Mouse (Mus musculus): ENCODE data around the gene Tk1.
A peak's percentile ranks its signal among the peaks of the same experiment; 100 is the strongest.
"Not testable (repeated sequence)": the region's sequence is repeated elsewhere in the genome, so short reads cannot be mapped to it uniquely, and the experiment has no call there.

Gene Tk1

DNA sequence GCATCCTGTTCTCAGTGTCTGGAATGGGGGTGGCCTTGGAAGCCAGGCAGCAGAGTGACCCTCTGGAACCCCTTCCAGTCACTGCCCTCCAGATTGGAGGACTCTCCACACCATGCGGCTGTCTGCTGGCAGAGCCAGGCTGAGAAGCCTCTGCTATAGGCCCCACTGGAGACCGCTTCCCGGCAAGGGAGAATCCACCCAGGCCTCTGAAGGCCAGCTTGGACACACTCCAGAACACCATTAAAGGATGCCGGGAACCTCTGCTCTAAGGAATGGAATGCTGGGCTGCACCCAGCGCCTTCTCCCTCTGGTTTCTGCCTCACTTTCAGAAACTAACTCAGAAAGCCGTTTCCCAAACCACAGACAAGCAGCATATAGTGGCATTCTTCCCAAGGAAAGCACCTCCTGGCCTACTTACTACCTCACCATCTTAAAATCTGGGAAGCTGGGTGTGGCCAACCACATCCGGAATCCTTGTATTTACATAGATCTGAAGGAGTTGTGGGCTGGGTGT is 3.1 kb downstream of the Tk1 start:
- DNase-seq (ENCODE audit: low spot score in 2 of 2) = no peak

DNA sequence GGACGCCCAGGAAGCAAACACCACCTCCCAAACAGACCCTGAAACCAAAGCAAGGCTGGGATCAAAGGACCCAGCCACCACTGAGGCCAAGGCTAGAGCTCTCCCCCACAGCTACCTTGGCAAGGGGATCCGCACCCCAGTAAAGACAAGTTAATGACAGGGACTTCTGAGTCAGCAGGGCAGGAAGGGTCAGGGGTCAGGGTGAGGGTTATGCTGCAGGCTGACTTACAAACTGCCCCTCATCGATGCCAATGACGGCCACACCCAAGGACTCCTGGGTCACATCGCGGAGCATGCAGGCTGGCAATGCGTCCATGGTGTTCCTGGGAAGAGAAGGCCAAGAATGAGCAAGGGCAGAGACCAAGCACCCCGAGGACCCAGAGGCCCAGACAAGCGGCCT is 4.0 kb downstream of the Tk1 start:
- no peak for DNase-seq (ENCODE audit: low spot score in 2 of 2)

DNA sequence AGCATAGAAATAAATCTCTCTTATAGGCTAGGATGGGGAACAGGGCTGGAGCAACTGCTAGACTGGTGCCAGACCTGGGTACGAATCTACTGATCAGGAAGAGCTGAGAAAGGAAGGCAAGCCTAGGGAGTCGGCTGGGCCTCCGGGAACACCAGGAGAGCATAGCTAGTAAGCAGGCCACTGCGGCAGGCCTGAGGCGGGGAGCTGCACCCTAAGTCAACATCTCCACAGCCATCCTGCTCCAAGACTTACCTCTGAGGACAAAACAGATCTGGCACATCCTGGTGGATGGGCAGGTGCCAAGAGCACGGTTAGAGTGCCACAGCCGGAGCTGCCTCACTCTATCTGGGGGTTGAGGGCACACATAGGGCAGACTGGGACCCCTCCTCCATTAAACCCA is 5.7 kb downstream of the Tk1 start:
- no peak for DNase-seq (ENCODE audit: low spot score in 2 of 2)

DNA sequence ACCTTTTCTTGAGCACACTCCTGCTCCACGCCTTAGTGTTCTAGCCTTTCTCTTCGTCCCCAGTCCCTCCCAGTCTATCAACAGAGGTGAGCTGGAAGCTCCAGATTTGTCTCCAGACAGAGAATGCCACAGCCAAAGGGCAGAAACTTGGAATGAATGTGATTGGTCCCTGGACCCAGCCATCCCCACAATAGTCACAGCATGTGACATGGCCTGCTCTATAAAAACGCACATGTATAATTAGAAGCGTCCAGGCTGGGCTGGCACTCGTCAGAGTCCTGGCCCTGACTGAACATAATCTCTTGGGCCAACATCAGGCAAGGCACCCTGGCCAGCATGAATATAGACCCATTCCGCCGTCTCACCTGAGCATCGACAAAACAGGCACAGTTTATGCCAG is 6.8 kb downstream of the Tk1 start:
- DNase-seq (ENCODE audit: low spot score in 2 of 2) = no peak

DNA sequence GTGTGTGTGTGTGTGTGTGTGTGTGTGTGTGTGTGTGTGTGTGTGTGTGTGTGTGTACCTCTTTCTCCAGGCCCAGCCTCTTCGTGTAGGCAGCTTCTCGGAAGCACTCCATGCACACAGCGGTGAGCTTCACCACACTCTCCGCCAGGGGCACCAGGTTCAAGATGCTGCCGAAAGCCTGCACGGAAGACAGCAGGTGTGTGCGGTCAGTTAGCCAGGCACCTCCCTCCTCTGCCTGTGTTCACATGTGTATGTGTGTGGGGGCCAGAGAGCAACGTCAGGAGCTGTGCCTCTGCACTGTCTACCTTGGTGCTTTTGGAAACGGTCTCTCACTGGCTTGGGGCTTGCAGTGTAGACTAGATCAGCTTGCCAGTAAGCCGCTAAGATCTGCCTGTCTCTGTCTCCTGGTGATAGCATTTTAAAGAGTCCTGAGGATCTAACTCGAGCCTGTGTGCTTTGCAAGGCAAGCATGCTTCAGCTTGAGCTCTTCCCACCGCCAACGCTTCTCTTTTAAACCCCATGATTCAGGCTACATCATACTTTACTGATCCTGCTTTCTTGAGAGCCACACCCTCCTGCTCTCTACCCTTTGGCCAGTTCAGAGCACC is 9.4 kb downstream of the Tk1 start:
- DNase-seq (ENCODE audit: low spot score in 2 of 2) = no peak

DNA sequence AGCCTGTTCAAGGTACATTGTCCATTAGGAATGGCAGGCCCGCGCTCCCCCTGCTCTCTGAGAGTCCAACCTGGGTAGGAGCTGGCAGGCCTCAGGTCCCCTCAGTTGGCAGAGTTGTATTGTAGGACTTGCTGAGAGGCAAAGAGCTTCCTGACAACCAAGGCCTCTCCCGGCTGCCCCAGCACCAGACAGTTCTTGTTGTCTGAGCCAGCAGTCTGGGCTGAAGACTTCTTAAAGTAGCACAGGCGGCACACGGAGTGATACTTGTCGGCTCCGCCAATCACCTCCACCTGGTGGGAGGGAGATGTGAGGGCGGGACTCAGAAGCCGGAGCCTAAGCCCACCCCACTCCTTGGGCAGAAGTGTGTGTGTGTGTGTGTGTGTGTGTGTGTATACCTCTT is 10.0 kb downstream of the Tk1 start:
- not testable (repeated sequence) for DNase-seq (ENCODE audit: low spot score in 2 of 2)

DNA sequence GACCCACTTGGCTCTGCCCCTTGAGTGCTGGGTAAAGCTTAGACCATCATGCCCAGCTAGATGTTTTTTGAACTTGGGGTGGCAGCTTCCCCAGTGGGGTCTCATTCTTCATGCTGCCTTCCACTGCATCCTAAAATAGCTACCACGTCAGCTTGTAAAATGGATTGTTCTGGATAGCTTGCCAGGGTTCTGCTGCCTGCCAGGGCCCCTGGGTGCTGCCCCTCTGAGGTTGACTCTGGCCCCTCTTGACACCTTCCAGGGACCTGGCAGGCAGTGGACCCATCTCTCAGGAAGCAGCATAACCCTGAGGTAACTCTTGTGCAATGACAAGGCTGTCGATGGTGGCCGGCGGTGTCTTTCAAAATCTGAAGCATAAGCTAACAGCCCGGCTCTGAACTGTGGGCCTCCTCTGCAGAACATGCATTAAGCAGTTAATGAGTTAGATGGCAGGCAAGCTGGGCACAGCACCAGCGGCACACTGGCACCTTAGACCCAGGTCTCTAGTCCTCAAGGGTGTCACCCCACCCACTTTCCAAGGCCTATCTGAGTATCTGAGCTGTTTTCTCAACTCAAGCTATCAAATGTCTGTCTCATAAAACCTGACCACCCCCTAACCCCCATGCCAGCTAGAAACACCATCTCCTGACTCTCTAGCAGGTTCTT is 11.1 kb downstream of the Tk1 start:
- DNase-seq (ENCODE audit: low spot score in 2 of 2) = no peak

DNA sequence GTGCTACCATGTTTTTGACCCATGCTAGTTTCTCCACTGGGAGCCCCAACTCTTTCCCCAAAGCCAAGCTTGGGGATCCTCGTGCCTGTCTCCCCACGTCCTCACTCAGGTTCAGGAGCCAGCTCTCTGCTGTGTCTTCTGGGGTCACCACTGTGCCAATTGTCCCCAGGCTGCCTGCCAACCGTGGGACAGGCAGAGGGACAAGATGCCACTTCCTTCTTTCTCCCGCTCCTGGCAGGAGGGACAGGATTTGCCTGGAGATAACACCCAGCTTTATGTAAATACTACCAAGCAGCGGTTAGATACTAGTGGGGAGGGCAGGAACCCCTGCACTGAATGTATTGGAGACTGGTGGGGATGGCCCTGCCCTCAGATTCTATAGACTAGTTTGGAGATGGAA is 12.0 kb downstream of the Tk1 start:
- no peak for DNase-seq (ENCODE audit: low spot score in 2 of 2)

DNA sequence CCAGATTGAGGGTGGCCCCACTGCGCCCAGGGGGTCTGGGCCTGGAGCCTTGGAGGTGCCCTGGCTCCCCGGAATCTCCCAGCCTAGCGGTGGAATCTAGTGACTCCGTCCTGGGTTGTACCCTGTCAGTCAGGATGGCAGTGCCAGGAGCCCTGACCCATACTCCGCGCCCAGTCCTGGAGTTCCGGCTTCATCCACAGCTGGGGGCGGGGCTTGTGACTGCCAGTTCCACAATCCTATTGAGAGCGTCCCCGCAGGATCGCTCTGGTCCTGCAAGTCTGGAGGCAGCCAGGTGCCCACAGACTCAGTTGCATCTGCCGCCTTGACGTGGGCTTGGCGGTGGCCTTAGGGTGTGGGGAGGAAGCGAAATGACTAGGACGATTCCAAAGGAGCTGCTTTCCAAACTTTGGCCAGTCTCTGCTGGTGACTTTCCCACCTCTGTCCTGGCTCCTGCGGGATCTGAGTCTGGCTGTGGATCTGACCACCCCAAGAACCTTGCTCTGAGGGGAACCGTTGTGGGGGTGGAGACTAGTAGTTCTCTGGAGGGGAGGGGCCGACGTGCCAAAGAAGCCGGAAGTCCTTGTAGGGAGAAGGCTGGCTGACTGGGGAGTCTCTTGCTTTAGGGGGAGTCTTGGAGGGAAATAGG is 15.4 kb downstream of the Tk1 start:
- DNase-seq (ENCODE audit: low spot score in 2 of 2) = peak; percentile 78 to 86

DNA sequence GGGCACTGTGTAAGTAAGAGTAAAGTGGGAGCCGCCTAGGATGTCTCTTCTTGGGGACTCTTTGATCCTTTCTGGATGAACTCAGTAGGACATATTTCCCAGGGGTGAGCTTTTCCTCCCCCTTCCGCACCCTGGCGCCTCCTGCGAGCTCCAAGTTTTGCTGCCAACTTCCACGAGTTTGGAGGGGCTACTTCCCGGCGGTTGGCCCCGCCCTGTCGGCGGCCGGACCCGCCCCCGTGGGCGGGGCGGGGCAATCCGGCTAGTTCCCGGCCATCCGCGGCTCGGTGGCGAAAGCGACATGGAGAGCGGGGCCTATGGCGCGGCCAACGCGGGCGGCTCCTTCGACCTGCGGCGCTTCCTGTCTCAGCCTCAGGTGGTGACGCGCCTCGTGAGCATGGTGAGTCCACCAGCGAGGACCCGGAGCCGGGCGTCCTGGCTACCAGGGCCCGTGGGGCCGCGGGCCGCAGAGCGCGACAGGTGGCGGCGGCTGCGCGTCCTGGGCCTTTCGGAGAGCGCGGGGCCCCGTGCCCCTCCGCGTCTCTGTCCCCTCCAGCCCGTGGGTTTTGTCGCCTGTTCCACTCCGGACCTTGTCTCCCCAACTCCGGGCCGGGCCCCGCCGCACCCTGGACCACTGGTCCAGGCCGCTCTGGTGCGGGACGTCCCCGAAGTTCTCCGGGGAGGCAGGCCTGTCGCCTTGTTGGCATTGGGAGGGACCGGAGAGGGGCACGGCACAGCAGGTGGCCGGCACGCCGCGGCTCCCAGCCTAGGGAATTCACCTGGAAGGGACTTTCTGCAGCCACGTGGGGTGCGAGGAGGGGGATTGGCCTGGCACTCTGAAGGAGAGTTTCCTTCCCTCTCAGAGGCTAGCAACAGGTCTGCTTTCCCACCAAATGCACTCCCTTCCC is 16.2 kb downstream of the Tk1 start, which contains the start of the genes Gm20708 and Syngr2:
TSS of gene Gm20708 (plus strand) at position 262 of the 905 bp plus-strand sequence.
TSS of gene Syngr2 (plus strand) at position 262 of the 905 bp plus-strand sequence.
- DNase-seq (ENCODE audit: low spot score in 2 of 2) = peak; percentile 66 to 72

DNA sequence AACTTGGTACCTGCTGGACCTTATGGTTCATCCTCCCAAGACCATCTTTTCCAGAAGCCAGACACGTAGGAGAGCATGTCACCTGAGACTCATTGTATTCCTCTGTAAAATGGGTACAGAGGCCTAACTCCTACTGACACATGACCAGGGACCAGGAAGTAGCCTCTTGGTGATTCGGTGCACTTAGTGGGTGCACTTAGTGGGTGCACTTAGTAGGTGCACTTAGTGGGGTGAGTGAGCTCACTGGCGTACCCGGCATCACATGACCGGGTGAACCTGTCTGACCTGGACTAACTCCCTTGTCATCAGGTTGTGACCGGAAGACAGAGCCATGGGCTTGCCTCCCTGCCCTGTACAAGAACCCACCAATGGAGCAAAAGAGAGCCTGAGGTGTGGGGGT is 19.1 kb downstream of the Tk1 start:
- no peak for DNase-seq (ENCODE audit: low spot score in 2 of 2)

DNA sequence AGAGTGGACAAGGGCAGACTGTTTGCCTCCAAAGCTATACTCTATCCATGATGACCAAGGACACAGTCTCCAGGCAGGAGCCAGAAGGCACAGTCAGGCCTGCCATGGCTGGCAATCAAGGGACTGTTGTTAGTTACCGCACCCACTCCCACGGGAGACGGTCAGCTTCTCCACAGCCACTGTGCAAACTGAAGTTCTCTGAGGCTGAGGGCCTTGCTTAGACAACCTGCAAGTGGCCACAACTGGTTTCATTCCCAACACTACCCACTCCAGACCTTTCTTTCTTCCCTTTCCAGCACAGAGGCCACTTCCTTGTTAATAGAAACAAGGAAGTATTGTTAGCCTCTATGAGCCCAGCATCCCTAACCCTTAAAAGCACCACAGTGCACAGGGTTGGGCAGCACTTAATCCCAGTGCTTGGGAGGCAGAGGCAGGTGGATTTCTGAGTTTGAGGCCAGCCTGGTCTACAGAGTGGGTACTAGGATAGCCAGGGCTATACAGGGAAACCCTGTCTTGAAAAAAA is 22.7 kb downstream of the Tk1 start:
- DNase-seq (ENCODE audit: low spot score in 2 of 2) = no peak

DNA sequence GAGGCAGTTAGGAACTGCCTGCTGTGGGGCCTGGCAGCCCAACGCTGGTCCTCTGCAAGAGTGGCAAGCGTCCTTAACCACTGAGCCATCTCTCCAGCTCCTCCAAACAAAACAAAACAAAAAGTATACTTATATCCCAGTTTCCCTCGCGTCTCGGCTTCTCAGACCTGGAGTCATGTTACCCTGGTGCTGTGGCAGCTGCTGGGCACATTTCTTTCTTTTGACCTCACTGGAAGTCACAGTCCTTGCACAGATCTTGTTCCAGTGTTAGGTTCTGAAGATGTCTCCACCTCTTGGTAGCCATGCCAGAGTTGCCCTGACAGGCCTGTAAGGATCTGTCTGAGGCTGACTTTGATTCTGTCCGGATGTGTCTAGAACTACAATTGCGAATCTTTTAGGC is 24.2 kb downstream of the Tk1 start:
- DNase-seq (ENCODE audit: low spot score in 2 of 2) = no peak

DNA sequence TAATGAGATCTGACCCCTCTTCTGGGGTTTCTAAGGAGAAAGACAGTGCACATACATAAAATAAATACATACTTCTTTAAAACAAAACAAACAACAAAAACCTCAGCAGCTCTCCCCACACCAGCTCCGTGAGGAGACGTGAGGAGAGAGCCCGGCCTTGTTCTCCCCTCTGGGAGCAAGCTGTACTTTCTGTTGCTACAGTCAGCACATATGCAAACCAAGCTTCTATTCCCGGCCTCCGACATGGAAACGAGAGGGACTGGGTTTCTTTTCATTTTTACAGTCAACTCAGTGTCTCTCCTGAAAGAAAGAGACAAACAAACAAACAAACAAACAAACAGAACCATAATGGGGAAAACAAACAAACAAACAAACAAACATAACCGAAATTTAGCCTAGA is 25.9 kb downstream of the Tk1 start:
- DNase-seq (ENCODE audit: low spot score in 2 of 2) = no peak

DNA sequence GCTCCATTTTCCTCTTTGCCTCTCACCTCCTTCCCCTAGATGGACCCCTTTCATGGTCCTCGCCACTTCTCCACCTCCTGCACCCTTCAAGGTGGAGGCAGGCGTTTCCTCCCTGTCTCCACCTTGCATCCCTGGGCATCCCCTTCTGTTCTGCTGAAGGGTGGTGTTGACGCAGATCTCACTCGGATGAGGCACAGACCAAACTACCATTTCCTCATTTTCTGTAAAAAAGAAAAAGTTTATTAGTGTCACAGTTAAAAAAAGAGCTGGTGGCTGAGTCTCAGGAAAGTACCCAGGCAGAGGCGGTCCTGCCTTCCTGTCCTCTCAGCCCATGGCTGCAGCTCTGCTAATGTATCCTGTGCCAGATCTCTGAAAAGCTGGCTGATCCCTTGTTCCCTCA is 26.7 kb downstream of the Tk1 start:
- no peak for DNase-seq (ENCODE audit: low spot score in 2 of 2)

DNA sequence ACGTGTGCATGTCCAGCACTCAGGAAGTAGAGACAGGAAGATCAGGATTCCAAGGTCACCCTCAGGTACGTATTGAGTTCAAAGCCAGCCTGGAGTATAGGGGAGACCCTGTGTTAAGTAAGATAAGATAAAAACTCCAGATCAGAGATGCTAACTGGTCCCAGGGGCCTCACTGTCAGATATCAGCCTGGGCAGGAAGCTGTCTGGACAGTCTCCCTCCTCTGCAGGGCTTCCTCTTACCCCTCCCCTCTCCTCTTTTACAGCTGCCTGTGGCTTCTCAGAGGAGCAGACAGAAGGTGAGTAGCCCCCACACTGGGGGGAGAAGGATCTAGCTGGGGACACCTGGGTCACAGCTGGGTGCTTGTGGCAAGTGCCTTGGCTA is 27.7 kb downstream of the Tk1 start:
- no peak for DNase-seq (ENCODE audit: low spot score in 2 of 2)

DNA sequence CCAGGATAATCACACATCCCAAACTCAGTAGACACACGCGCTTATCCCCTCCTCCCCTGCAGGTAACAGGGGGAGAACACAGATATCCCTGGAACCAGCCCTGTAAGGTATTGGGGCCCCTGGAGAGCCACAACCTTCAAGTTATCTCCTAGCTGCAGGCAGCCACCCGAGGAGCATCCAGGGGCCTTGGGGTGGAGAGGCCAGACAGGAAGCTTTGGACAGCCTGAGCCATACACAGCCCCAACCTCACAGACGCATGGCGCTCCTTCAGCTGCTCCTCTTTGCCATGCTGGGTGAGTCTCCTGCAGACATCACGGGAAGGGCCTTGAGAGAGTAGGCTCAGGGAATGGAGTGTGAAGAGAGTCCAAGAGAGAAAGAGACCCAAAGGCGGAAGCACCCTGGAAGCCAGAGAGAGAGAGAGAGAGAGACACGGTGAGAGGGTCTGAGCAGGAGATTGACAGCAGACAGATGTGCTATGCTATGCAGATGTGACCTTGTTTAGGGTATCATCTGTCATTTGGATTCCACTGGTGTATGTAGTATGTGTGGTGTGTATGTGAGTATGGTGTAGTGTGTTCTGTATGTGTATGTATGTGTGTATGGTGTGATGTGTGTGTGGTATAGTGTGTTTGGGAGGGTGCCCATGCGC is 28.3 kb downstream of the Tk1 start, which contains the start of gene 6030468B19Rik:
TSS of gene 6030468B19Rik (plus strand) at position 150 of the 649 bp plus-strand sequence.
- DNase-seq (ENCODE audit: low spot score in 2 of 2) = no peak

DNA sequence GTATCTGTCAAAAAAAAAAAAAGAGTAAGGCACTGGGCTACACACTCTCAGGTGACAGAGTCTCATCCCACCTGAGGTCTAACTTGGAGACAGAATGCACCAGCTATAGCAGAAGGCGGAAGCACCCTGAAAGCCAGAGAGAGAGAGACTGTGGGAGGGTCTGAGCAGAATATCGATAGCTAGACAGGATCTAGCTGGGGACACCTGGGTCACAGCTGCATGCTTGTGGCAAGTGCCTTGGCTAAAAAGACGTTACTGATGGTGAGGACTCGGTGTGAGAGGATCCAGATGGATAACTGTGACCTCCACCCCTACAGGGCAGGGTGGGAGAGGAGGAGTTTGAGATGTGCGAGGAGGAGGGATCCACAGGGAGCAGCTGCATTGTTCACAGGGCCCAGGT is 28.9 kb downstream of the Tk1 start:
- no peak for DNase-seq (ENCODE audit: low spot score in 2 of 2)

DNA sequence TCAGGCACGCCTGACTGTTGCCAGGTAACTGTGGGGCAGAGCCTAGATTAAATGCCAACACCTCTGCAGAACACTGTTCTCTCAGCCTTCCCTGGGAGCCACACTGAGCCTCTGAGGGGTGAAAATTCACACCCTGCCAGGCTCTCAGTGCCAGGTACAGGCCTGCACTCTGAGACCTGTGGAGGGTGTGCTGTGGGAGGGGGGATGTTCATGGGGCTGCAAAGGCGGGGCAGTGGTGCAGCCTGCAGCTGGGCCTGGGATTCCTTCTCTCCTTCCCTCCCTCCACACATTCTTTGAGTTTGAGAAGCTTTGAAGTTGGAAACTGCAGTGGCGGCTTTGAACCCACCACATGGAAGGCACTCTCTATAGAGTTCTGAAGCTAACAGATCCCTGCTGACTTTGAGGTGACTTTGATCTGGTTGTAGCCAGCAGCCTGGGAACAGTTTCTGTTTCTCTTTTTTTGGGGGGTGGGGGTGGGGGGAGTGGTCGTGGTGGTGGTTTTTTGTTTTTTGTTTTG is 31.8 kb downstream of the Tk1 start:
- no peak for DNase-seq (ENCODE audit: low spot score in 2 of 2)

DNA sequence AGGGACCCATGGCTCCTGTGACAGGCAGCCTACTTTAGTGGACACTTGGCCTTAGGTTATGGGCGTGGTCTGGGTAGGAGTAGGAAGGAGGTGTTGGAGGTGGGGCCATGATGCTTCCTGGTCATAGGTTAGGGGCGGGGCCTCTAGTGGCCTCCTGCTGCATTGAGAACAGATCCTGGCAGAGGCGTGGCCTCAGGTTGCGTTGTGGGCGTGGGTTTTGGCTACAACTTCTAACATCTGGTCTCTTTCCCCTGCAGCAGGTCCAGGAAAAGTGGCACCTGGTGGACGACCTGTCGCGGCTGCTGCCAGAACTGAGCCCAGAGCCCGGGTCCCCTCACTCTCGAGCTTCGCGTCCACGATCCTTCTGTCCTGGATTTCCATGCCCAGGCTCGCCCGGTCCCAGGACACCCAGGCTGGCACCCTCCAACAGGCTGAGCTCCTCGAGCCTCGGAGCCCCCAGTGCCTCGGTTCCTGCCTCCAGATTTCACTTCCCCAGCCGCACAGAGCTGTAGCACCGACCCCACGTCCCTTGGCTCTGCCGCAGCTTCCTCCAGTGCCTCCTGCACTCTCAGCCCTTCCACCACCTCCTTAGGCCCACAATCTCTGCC is 33.5 kb downstream of the Tk1 start:
- DNase-seq (ENCODE audit: low spot score in 2 of 2) = peak; percentile 62 to 80

DNA sequence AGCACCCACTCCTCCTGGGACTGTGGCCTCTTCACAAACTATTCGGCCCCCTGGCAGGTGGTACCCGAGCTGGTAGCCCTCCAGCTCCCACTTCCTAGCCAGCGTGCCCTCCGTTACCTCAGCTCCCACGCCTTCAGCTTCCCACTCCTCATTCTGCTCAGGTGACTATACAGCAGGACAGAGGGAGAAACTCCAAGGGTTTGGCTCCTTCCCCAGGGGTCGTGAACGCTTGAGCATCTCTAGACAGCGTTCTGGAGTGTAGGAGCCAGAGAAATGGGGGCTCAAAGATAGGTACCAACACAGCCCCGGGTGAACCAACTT is 34.5 kb downstream of the Tk1 start:
- DNase-seq (ENCODE audit: low spot score in 2 of 2) = no peak

All from urinary bladder, adult 18-20 months (tissue).